Mouse (Mus musculus) megakaryocyte, adult 5-6 weeks (primary cell): ENCODE results near the gene Wdr95. TPM values are rescaled to one million over a fixed set of nuclear protein-coding genes. Genes with fewer than 3 reads are reported as not detected.
"Not testable (repeated sequence)": the region's sequence is repeated elsewhere in the genome, so short reads cannot be mapped to it uniquely, and the experiment has no call there.

ENCODE experiments used
- ATAC-seq: 2 replicates; pipeline ENCODE4 v1.8.0; 2016; ENCODE audit warnings: mild to moderate bottlenecking, inconsistent platforms; ENCODE audit not compliant: poor library complexity, severe bottlenecking
- total RNA-seq, 2 experiments: library from RNA; stranded (forward) in 1 of 2; stranded (reverse) in 1 of 2; fragments of 153-499, 151-499 nt in 1 of 2; fragments of 221-1000, 200-1000 nt in 1 of 2; gene quantifications; 2 replicates each; pipeline versions ENCODE4 v1.2.3 to v1.2.4; 2015 to 2017

Gene Wdr95
- total RNA-seq, 2 experiments from 2014 or later = 0.15 to 0.40 TPM

GRCm38 (mm10) chr5:149514087-149514671, 14.3 kb upstream of the Wdr95 start:
- no peak for ATAC-seq

DNA sequence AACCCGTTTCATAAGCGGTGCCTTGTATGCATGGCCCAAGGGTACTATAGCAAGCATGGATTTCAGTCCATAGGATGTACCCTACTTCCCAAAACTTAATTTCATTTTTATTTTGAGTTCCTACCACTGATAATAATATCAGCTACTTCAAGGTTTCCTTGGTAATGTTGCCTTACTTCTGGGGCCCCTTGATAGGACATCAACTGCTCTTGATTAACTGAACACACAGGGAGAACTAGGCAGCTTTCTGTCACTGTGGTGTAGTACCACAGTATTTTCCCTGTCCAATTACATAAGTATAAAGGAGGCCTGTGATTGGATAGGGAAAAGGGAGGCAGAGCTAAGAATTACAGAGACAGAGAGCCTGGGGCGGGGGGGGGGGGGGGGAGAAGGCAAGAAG, 13.6 kb upstream of the Wdr95 start:
- no peak for ATAC-seq

GRCm38 (mm10) chr5:149517116-149517515, 11.4 kb upstream of the Wdr95 start:
- ATAC-seq = no peak

- no peak for ATAC-seq
Observed at GRCm38 (mm10) chr5:149520806-149521205, 7.7 kb upstream of the Wdr95 start.

GRCm38 (mm10) chr5:149523856-149524241, 4.6 kb upstream of the Wdr95 start:
- ATAC-seq = no peak

- ATAC-seq = peak; percentile 79
Observed at GRCm38 (mm10) chr5:149524242-149524858, 4.1 kb upstream of the Wdr95 start.

- no peak for ATAC-seq
Observed at GRCm38 (mm10) chr5:149525055-149525785, 3.3 kb upstream of the Wdr95 start.

DNA sequence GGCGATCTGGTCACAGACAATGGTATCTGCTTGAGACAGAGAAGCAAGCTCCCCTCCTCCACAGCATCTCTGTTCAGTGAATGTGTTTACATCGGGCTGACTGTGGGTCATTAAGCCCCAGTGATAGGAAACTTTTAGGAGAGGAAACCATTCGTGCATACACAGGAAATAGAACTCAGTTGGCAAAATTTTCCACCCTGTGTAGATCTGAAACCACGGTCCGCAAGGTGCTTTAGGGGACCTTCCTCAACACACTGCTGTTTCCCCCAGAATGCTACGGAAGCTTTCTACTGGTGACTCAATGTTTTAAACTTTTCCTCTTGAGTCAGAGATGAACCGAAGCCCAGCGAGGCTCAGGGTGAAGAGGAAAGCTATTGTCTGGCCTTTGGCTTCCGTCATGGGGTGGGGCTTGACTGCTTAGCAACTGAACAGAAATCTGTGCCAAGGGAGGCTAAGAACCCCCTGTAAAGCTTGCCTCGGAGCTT, 2.0 kb upstream of the Wdr95 start:
- peak; percentile 18 for ATAC-seq

DNA sequence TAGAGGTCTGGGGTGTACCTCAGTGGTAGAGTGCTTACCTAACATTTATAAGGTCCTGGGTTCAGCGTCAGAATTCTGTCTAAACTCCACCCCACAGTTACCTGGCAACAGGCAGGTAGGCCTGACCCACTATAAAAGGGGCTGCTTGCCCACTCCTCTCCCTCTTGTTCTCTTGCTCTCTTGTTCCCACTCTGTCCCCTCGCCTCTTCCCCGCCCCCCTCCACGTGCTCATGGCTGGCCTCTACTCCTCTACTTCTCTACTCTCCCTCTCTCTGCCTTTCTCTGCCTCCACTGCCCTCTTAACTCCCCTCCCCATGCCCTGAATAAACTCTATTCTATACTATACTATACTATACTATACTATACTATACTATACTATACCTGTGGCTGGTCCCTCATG, 1.2 kb upstream of the Wdr95 start:
- ATAC-seq = not testable (repeated sequence)

DNA sequence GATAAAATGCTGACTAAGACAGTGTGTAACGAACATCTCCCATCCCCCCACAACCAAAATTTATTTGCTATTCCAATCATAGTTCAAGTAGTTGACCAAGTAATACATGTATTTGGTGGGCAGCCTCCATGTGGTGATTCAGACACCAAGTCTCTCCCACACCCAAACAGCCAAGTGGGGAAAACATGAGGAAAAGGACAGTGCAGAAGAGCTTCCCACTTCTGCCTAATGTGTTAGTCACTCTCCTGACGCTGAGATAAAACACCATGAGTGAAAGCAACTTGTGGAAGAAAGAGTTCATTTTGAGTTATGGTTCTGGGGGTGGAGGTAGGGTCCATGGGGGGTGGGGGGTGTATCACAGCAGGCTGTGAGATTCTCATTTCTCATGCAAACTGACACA, 5.4 kb downstream of the Wdr95 start:
- ATAC-seq = no peak

DNA sequence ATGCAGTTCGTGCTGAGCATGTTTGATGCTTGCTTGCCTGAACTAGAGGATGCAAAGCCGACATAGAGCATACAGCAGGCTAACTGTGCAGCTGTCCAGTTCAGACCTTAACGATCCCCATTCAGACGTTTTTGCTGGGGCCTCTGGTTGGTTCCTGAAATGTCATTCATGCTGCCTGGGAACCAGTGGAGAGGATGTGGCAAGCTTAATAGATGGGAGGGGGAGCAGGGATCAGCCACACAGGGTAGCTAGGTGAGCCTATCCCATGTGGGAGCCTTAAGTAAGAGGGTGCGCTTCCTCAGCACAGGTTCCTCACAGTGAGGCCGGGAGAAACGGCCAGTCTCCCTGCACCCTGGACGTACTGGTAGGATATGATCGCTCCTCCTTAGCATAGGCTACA, 7.5 kb downstream of the Wdr95 start:
- ATAC-seq = no peak

DNA sequence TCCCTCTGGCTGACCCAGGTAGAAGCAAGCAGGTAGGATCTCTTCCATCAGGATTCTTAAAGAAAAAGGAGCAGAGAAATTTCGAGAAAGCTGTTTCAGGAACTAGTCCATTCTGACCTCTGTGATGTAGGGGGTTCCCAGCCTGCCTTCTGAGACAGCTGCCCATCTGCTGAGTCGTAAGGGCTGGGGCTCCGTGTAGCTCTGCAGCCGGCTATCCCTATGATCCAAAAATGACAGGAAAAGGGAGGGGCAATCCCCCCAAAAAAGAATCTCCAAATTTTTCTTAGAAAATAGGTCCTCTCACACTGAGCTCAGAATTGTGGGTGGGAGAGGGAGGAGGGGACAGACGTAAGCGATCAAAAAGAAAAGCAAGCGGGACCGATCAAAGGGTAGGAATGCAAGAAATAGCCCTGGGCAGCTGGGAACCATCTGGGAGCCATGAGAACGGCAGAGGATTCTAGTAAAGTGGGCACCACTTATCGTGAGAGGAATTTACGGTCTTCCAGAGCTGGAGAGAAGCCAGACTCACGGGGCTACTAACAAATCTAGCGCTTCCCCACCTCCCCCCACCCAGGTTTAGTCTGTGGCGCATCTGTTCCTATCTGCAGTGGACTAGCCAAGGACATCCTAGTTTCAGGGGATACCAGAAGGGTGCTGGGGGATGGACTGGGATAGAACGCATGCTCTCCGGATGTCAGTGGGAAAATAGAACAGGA, 9.5 kb downstream of the Wdr95 start:
- ATAC-seq = no peak

DNA sequence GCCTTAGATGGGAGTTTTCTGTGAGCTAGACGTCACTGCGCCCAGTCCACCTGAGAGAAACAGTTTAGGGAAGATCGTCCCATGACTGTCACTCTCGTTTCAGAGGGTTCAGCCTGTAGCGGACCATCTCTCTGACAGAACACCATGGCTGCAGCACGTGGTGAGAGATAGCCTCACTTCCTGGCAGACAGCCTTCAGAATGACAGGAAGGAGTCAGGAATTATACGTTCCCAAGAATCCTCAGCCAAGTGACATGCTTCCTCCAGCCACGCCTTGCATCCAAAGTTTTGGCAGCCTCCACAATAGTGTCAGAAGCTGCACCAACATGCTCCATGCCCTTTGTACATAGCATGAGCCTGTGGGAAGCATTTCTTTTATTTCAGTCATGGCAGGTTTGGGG, 10.1 kb downstream of the Wdr95 start:
- ATAC-seq = no peak

- no peak for ATAC-seq
Observed at GRCm38 (mm10) chr5:149539051-149539450, 10.6 kb downstream of the Wdr95 start.

- no peak for ATAC-seq
Observed at GRCm38 (mm10) chr5:149551179-149551578, 22.7 kb downstream of the Wdr95 start.

DNA sequence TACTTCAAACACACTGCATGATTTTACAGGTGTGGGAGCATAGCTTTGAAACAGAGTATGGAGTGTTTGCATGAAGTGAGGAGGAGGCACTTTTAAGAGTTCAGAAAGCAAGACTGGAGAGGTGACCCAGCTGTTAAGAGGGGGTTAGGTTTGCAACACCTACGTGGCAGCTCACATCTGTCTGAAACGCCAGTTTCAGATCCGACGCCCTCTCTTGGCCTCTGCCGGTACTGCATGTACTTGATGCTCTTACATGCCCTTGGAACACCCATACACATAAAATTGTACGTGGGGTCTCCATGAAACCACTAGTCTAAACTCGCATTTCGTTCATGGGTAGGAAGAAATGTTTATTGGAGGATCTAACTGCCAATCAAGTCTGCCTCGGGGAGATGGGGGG, 24.3 kb downstream of the Wdr95 start:
- ATAC-seq = no peak

- no peak for ATAC-seq
Observed at GRCm38 (mm10) chr5:149553373-149553772, 24.9 kb downstream of the Wdr95 start.

DNA sequence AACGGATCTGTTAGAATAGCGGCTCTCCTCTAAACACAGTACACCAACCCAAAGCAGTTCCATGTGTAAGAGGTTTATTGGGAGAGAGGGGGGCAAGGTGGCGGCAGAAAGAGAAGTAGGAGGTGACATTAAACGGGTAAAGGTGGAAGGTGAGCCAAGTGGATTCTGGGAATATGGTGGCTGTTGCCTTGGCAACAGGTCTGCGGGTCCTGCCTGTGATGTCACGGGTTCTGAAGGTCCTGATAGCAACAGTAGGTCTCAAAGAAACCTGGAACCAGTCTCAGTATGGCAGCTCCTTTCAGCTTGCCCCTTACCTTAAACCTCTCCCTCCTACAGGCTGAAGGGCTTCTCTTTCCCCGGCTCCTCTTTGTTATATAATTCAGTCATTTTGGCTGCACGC, 25.9 kb downstream of the Wdr95 start:
- ATAC-seq = no peak

GRCm38 (mm10) chr5:149560903-149561588, 32.6 kb downstream of the Wdr95 start:
- ATAC-seq = no peak

- ATAC-seq = no peak
Observed at GRCm38 (mm10) chr5:149566026-149566425, 37.5 kb downstream of the Wdr95 start.

DNA sequence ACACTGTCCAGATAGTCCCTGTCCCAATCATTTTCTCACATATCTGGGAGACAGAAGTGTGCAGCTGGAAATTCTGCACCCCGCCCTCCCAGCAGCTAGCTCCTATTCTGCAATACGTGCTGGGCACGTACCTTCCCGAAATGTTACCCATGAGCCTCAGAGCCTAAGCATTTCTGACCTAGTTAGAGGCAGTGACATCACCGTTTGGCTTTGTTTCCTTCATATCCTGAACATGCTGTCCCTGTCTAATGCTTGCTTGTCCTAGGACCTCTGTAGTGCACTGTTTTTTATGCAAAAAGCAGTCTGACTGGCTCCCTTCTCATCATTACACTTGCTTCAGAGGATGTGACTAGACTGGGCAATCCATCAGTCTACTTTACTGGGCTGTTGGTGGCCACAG, 38.5 kb downstream of the Wdr95 start:
- ATAC-seq = no peak
